Mouse (Mus musculus): ENCODE measurements around the gene A130010J15Rik. TPM values are rescaled to one million over a fixed set of nuclear protein-coding genes. Genes with fewer than 3 reads are reported as not detected.

A130010J15Rik gene
- polyA plus RNA-seq, 1 experiment from 2014 or later: 18.1 TPM

DNA sequence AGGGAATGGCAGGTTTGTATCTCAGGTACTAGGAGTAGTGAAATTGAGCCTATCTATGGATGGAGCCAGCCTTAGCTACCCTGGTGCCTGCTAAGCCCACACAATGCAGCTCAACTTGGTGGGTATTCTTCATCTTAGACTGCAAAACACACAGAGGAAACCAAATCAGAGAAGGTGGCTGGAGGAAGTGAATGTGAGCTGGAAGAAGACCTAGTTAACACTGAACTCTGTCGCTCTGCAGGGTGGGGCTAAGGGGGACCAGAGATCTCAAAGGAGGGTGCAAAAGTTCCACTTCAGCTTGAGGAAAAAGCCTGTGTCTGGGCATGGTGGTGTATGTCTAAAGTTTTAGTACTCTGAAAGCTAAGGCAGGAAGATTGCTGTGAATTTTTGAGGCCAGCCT lies 8.2 kb upstream of the A130010J15Rik start:
- Histone ChIP-seq H3K36me3 (replicated peaks) (no peaks in the 10 kb centered on the region), H3K4me3 (no peak overlapping the region), H3K27ac (no peak overlapping the region), H3K4me1 (peaks cover 24% of the 10 kb centered on the region), H3K9me3 (no peaks in the 10 kb centered on the region), H3K27me3 (ENCODE audit: poor library complexity, severe bottlenecking) (peaks cover 24% of the 10 kb centered on the region)
- 50% methylated on average over 1 of the region's 1 CpGs for WGBS
- no peak for DNase-seq (ENCODE audit: extremely low spot score, low spot score)

DNA sequence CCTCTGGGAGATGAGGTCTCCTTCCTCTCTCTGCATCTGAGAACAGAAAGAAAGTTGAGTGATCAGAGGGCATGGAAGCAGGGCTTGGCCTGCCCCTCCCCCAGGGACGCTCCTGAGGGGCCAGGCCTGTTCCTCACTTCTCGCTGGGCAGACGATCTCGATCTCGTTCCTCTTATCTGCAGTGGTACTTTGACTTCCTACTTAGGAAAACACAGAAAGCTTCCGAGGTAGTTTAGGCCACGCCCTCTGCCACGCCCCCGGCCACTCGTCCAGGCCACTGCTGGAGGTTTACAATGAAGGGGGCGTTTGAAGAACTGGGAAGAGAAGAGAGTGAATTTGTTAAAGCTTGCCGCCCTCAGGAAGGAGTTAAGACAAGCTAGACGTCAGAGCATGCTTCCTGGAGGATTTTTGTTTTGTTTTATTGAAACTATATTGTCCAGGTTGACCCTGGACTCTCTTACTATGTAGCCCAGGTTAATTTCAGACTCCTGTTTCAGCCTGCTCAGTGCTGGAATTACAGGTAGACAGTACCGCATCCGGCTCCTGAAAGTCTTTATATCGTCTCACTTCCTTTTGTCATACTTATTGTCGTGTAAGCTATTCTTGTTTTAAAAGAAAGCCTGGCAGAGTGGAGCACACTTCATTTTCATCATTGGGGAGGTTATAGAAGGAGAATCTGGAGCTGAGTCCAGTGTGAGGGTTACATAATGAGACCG lies 7.4 kb upstream of the A130010J15Rik start:
- peak overlapping the region; percentile 40 for H3K4me3 ChIP-seq
- peaks cover 24% of the 10 kb centered on the region for H3K4me1 ChIP-seq
- H3K27me3 ChIP-seq (ENCODE audit: poor library complexity, severe bottlenecking): peaks cover 15% of the 10 kb centered on the region
- DNase-seq (ENCODE audit: extremely low spot score, low spot score): peak; percentile 53
- no peaks in the 10 kb centered on the region for H3K36me3 ChIP-seq (replicated peaks)
- H3K27ac ChIP-seq: peak overlapping the region; percentile 41; the same call in 1 of the 2 replicates
- WGBS: 17% methylated on average over 18 of the region's 18 CpGs
- no peaks in the 10 kb centered on the region for H3K9me3 ChIP-seq

DNA sequence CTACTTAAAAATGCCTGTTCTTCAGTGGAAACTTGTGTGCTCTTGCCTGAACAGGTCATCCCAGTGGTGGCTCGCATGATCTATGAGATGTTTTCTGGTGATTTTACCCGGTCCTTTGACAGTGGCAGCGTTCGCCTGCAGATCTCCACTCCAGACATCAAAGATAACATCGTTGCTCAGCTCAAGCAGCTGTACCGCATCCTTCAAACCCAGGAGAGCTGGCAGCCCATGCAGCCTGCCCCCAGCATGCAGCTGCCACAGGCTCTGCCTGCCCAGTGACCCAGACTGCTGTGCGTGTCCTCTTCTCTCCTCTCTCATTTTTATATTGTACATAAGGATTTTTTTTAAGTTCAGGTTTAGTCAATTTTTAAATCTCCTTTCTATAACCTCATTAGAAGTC lies 1.4 kb downstream of the A130010J15Rik start:
- Histone ChIP-seq H3K4me1 (peaks cover 17% of the 10 kb centered on the region), H3K4me3 (no peak overlapping the region), H3K27me3 (ENCODE audit: poor library complexity, severe bottlenecking) (no peaks in the 10 kb centered on the region), H3K9me3 (no peaks in the 10 kb centered on the region), H3K27ac (no peak overlapping the region), H3K36me3 (replicated peaks) (no peaks in the 10 kb centered on the region)
- DNase-seq (ENCODE audit: extremely low spot score, low spot score): no peak
- WGBS: 92% methylated on average over 7 of the region's 7 CpGs

DNA sequence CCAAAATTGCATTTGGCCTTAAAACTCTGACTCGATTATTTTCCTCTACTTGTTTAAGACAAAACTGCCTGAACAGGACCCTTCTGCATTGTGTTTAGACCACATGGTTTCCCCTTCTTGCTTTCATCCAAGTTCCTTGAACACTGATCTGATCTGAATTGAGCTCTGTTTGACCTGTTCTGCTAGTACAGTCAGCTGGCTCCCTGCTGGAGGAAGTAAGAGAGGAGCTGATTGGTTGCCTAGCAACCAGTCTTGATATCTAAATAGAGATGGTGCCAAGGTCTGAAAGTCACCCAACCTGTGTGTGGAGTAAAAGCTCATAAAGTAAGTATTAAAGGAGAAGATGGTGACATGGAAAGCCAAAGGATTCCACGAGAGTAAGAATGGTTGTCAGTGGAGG lies 2.0 kb downstream of the A130010J15Rik start:
- H3K4me1 ChIP-seq: peaks cover 23% of the 10 kb centered on the region
- 86% methylated on average over 2 of the region's 2 CpGs for WGBS
- H3K4me3 ChIP-seq: no peak overlapping the region
- no peak for DNase-seq (ENCODE audit: extremely low spot score, low spot score)
- no peaks in the 10 kb centered on the region for H3K27me3 ChIP-seq (ENCODE audit: poor library complexity, severe bottlenecking)
- no peak overlapping the region for H3K27ac ChIP-seq
- H3K9me3 ChIP-seq: no peaks in the 10 kb centered on the region
- H3K36me3 ChIP-seq (replicated peaks): no peaks in the 10 kb centered on the region

DNA sequence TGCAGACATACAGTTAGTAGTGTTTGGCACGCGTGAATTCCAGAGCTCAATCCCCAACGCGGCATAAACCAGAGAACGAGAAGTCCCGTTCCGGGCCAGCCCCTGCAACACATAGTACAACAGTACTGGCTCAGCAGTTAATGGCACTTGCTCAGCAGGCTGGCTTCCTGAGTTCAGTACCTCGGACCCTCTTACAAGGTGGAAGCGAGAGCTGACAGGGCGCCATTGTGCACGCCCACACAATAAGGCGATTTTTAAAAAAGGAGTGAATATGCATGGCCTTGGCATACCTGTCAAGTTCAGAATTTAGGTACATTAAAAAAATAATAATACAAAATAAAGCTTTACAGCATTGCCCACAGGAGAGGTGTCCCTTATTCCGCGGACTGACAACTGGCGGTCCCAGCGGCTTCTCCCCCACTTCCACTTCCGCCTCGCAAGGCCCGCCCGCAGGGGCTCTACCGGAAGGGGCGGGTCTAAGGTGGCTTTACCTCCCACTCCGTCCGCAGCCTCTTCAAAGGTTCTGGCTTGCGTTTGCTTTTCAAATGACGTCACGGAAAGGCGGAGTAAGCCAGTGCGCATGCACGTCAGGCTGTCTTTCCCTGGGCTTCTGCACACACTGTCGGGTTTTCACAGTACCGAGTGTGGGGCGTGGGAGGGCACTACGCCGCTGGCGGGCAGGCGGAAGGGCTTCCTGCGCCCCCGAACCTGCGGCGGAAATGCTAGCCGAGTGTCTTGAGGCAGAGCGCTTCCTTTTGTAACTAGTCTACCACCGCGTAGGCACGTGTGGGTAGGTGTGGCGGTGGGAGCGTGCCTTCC lies 5.4 kb downstream of the A130010J15Rik start:
- Histone ChIP-seq H3K9me3 (no peaks in the 10 kb centered on the region), H3K4me1 (peaks cover 30% of the 10 kb centered on the region), H3K27ac (peak overlapping the region; percentile 92), H3K4me3 (peak overlapping the region; percentile 79), H3K27me3 (ENCODE audit: poor library complexity, severe bottlenecking) (no peaks in the 10 kb centered on the region), H3K36me3 (replicated peaks) (no peaks in the 10 kb centered on the region)
- DNase-seq (ENCODE audit: extremely low spot score, low spot score): peak; percentile 97
- WGBS: 2% methylated on average over 48 of the region's 48 CpGs

DNA sequence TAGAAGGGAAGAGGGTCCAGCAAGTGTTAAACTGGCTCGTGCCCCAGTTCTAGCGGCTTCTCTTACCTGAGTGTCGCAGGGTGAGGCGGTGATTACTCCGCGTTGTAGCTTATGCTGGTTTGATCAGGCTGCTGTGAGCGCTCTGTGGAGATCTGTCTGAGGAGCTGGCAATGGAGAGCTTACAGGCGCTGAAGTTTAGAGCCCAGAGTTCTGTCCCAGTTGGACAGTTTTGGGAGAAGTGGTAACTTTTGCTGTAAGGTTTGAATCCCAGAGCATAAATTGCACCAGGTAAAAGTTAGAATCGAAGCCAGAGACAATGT lies 5.9 kb downstream of the A130010J15Rik start:
- Histone ChIP-seq H3K27me3 (ENCODE audit: poor library complexity, severe bottlenecking) (no peaks in the 10 kb centered on the region), H3K4me1 (peaks cover 31% of the 10 kb centered on the region), H3K4me3 (peak overlapping the region; percentile 79), H3K9me3 (no peaks in the 10 kb centered on the region), H3K36me3 (replicated peaks) (no peaks in the 10 kb centered on the region), H3K27ac (peak overlapping the region; percentile 92)
- 20% methylated on average over 9 of the region's 9 CpGs for WGBS
- DNase-seq (ENCODE audit: extremely low spot score, low spot score): no peak

DNA sequence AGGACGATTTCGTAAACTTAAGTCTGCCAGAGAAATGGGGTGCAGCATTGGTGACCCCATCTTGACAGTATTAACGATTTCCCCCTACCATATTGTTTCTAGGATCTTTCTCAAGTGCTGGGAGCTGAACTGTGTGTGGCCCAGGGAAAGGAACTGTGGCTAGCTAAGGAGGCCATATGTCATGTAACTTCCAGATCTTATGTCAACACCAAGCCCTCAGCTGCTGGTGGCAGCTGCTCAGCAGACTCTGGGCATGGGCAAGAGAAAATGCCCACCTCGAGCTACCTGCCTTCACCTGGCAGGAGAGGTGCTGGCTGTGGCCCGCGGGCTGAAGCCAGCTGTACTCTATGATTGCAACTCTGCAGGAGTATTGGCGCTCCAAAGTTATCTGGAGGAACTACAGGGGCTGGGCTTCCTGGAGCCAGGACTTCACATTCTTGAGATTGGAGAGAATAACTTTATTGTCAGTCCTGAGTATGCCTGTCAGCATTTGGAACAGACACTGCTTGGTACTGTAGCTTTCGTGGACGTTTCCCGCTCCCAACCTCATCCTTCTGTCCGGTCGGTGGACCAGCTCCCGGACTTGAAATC lies 6.4 kb downstream of the A130010J15Rik start:
- DNase-seq (ENCODE audit: extremely low spot score, low spot score): no peak
- peaks cover 31% of the 10 kb centered on the region for H3K4me1 ChIP-seq
- WGBS: 93% methylated on average over 13 of the region's 13 CpGs
- no peaks in the 10 kb centered on the region for H3K9me3 ChIP-seq
- H3K36me3 ChIP-seq (replicated peaks): no peaks in the 10 kb centered on the region
- H3K27ac ChIP-seq: peak overlapping the region; percentile 92
- H3K27me3 ChIP-seq (ENCODE audit: poor library complexity, severe bottlenecking): no peaks in the 10 kb centered on the region
- peak overlapping the region; percentile 79 for H3K4me3 ChIP-seq

DNA sequence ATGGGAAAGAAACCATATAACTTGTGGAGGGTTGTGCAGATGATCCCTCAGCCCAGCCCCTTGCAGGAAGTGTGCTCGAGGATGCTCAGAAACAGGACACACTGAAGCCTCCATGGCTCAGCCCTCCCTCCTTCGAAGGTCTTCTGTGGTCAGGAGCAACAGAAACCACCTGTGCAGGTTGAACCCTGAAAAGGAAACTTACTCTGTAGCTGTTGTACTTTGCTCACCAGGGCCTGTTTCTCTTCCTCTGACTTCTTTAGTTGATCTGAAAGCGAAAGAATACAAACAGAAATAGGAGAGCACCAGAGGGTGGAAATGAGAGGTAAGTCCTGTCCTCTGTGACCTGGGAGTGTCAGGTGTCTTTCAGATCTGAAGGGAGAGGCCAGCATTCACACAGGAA lies 13.3 kb downstream of the A130010J15Rik start:
- peaks cover 4% of the 10 kb centered on the region; the same call in 1 of the 2 replicates for H3K27me3 ChIP-seq (ENCODE audit: poor library complexity, severe bottlenecking)
- 85% methylated on average over 3 of the region's 3 CpGs for WGBS
- no peaks in the 10 kb centered on the region for H3K9me3 ChIP-seq
- 0 out of 2 replicates have a peak, but pooled peaks cover 4% of the 10 kb centered on the region for H3K4me1 ChIP-seq
- H3K4me3 ChIP-seq: no peak overlapping the region
- H3K36me3 ChIP-seq (replicated peaks): no peaks in the 10 kb centered on the region
- DNase-seq (ENCODE audit: extremely low spot score, low spot score): no peak
- no peak overlapping the region for H3K27ac ChIP-seq

DNA sequence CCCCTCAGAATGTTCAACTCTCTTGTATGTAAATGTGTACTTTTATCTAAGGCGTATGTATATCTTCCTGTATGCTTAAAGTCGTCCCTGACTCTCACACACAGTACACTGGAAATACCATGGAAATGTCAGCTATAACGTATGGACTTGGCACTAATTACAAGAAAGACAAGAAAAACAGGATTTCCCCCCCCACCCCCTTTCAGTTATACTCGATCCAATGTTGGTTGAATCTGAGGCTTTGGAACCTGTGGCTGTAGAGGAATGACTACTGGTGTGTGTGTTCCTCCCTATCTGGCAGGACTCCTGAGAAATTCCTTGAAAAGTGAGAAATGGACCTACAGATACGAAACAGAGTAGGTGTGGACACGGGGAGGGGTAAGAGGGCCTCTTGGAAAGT lies 20.4 kb downstream of the A130010J15Rik start:
- Histone ChIP-seq H3K27me3 (ENCODE audit: poor library complexity, severe bottlenecking) (peaks cover 4% of the 10 kb centered on the region; the same call in 1 of the 2 replicates), H3K4me1 (peaks cover 19% of the 10 kb centered on the region), H3K36me3 (replicated peaks) (no peaks in the 10 kb centered on the region), H3K4me3 (no peak overlapping the region), H3K27ac (no peak overlapping the region), H3K9me3 (no peaks in the 10 kb centered on the region)
- WGBS: 89% methylated on average over 6 of the region's 6 CpGs
- no peak for DNase-seq (ENCODE audit: extremely low spot score, low spot score)

DNA sequence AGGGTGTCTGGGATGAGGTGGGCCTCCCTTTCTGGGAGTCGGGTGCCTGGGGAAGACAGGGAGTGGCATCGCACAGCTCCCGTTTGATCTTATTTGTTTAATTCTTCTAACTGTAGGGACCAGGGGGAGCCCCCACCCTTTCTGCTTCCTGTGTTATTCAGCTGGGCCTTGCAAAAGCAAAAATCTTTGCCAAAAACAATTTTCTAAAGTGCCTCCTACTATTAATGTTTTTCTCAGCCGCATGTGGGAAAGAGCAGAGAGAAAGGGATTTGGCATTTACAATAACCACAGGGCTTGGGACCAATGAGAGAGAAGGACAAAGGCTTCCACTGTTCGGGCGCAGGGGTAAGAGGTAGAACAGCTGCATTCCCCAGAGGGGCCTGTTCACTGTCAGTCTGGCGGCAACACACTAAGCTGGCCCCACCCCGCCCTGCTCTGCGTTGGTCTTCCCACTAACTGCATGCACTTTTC lies 21.3 kb downstream of the A130010J15Rik start:
- 46% methylated on average over 9 of the region's 9 CpGs for WGBS
- H3K9me3 ChIP-seq: no peaks in the 10 kb centered on the region
- H3K4me3 ChIP-seq: no peak overlapping the region
- no peak for DNase-seq (ENCODE audit: extremely low spot score, low spot score)
- H3K27ac ChIP-seq: peak overlapping the region; percentile 68
- H3K27me3 ChIP-seq (ENCODE audit: poor library complexity, severe bottlenecking): peaks cover 4% of the 10 kb centered on the region; the same call in 1 of the 2 replicates
- H3K36me3 ChIP-seq (replicated peaks): no peaks in the 10 kb centered on the region
- peaks cover 19% of the 10 kb centered on the region for H3K4me1 ChIP-seq

DNA sequence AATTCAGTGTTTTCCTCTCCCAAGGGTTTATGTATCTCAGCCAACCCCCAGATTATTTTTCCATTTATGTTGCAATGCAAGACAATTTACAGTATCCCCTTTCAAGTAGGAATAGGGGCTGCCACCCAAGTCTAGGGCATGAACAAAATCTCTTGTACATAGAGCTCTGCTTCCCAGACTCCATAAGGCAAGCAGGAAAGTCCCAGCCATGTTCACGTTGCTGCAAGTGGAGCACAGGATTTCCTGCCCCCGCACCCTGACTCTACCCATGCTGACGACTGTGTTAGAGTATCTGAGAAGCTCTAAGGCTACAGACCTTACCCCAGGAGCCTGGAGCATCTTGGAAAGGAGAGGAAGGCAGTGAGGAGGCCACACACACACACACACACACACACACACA lies 21.9 kb downstream of the A130010J15Rik start:
- Histone ChIP-seq H3K4me3 (no peak overlapping the region), H3K36me3 (replicated peaks) (no peaks in the 10 kb centered on the region), H3K27ac (peak overlapping the region; percentile 68), H3K4me1 (peaks cover 19% of the 10 kb centered on the region), H3K9me3 (no peaks in the 10 kb centered on the region), H3K27me3 (ENCODE audit: poor library complexity, severe bottlenecking) (peaks cover under 1% of the 10 kb centered on the region; the same call in 1 of the 2 replicates)
- DNase-seq (ENCODE audit: extremely low spot score, low spot score): no peak
- 61% methylated on average over 3 of the region's 3 CpGs for WGBS

DNA sequence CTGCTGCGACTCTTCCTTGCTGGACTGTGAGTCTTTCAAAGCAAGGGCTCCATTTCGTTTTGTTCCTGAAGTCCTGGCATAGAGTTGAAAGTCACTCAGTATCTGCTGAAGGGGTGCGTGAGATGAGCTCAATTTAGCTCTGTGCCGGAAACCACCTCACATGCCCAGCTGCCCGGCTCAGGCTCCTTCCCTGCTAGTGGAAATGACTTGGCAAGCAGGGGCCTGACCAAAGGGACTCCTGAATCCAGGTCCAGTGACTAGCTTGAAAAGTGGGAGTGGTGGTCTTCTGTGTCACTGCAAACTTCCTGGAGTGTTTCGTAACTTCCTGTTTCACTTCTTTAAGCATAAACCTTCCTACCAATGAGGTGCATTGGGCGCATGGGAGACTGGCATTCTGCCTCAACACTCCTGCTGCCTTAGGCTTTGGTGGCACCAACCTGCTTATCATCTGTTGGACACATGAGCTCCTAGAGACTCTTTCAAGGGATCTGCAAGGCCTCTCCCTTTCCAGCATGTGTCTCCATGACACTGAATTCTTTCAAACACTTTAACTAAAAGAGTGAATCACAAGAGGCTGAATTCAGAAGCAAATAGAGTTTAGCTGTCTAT lies 23.9 kb downstream of the A130010J15Rik start:
- 91% methylated on average over 7 of the region's 7 CpGs for WGBS
- Histone ChIP-seq H3K4me3 (no peak overlapping the region), H3K36me3 (replicated peaks) (no peaks in the 10 kb centered on the region), H3K4me1 (peaks cover 19% of the 10 kb centered on the region), H3K27ac (no peak overlapping the region), H3K9me3 (no peaks in the 10 kb centered on the region), H3K27me3 (ENCODE audit: poor library complexity, severe bottlenecking) (no peaks in the 10 kb centered on the region)
- DNase-seq (ENCODE audit: extremely low spot score, low spot score): no peak
